Mouse (Mus musculus): ENCODE results near the gene Kcnma1. TPM values are rescaled to one million over a fixed set of nuclear protein-coding genes. Genes with fewer than 3 reads are reported as not detected.

Kcnma1 gene
- polyA plus RNA-seq, 1 experiment: not detected

DNA sequence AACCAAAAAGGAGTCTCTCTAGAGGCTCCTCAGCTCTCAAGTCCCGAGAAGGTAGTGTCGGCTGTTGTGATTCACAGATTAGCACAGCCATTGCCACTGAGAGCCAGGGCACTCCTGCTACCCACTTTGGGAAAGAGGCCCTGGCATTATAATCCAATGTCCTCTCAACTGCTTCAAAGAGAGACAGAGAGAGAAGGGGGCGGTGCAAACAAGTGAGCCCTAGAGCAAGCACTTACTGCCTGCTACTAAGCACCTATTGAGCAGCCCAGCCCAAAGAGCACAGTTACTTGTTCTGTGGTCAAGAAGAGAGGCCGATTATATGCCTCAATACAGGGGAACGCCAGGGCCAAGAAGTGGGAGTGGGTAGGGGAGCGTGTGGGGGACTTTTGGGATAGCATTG is 16.4 kb downstream of the Kcnma1 start:
- 77% methylated on average over 6 of the region's 6 CpGs for WGBS
- Histone ChIP-seq H3K27ac (ENCODE audit: control insufficient read depth, insufficient read depth, low read depth, low read length, poor library complexity) (no peak overlapping the region), H3K4me1 (ENCODE audit: control insufficient read depth, insufficient read depth, low read length) (no peaks in the 10 kb centered on the region), H3K4me3 (replicated peaks; ENCODE audit: control insufficient read depth, low read depth, low read length) (no peak overlapping the region)
- TF ChIP-seq POLR2A (IDR thresholded peaks at IDR 0.05; ENCODE audit: borderline replicate concordance, control insufficient read depth, low read depth, low read length): no peak
- TF ChIP-seq CTCF (IDR thresholded peaks at IDR 0.05; ENCODE audit: control insufficient read depth, insufficient read depth, low read length): no peak

DNA sequence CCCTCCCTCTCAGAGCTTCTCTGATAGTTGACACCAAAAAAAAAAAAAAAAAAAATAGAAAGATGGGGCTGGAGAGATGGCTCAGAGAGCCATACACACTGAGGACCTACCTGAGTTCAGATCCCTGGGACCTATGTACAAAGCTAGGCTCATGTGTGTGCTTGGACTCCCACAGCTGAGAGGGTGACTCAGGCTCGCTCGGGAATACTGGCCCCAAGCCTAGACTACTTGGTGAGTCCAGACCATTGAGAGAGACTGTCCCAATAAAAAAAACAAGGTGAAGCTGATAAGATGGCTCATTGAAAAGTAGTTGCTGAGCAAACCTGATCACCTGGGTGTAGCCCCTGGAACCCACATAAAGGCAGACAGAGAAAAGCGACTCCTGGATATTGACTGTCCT is 18.5 kb downstream of the Kcnma1 start:
- WGBS: 70% methylated on average over 3 of the region's 3 CpGs
- TF ChIP-seq CTCF (IDR thresholded peaks at IDR 0.05; ENCODE audit: control insufficient read depth, insufficient read depth, low read length) (no peak), POLR2A (IDR thresholded peaks at IDR 0.05; ENCODE audit: borderline replicate concordance, control insufficient read depth, low read depth, low read length) (no peak)
- Histone ChIP-seq H3K4me3 (replicated peaks; ENCODE audit: control insufficient read depth, low read depth, low read length) (no peak overlapping the region), H3K27ac (ENCODE audit: control insufficient read depth, insufficient read depth, low read depth, low read length, poor library complexity) (no peak overlapping the region), H3K4me1 (ENCODE audit: control insufficient read depth, insufficient read depth, low read length) (no peaks in the 10 kb centered on the region)

DNA sequence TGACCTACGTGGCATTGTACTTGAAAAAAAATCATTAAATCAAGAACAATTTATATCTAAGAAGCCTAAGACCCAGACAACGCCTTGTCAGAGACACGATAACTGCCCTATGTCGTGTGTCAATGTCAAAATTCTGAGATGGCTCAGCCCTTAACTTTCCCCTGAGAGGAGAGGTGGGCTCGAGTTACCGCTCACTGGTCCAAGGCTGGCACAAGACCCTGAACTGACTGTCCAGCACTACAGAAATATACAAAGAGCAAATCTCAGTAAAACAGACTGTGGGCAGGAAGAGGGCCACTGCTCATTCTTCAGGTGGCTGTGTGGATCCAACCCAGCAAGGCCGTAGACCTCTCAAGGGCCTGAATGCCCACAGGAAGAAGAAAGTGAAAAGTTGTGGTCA is 23.4 kb downstream of the Kcnma1 start:
- WGBS: 72% methylated on average over 7 of the region's 7 CpGs
- Histone ChIP-seq H3K4me3 (replicated peaks; ENCODE audit: control insufficient read depth, low read depth, low read length) (no peak overlapping the region), H3K4me1 (ENCODE audit: control insufficient read depth, insufficient read depth, low read length) (no peaks in the 10 kb centered on the region), H3K27ac (ENCODE audit: control insufficient read depth, insufficient read depth, low read depth, low read length, poor library complexity) (no peak overlapping the region)
- TF ChIP-seq POLR2A (IDR thresholded peaks at IDR 0.05; ENCODE audit: borderline replicate concordance, control insufficient read depth, low read depth, low read length) (no peak), CTCF (IDR thresholded peaks at IDR 0.05; ENCODE audit: control insufficient read depth, insufficient read depth, low read length) (no peak)

DNA sequence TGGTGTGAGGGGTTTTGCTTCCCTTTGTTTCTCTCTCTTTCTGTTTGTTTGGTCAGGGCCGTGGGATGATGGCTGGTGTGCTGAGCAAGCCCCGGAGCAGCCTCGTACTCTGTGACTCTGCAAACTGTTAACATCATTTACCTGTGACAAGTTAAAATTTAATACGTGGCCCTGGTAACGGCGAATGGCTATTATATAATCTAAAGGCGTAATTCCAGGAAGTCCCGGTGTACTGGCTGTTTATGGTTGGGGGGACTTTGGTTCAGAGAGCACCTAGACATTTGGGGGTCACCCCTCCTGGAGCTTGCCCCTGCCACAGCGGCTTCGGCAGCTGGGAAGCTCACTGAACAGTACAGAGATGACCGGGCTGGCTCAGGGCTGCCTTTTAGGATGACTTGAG is 24.6 kb downstream of the Kcnma1 start:
- TF ChIP-seq POLR2A (IDR thresholded peaks at IDR 0.05; ENCODE audit: borderline replicate concordance, control insufficient read depth, low read depth, low read length) (no peak), CTCF (IDR thresholded peaks at IDR 0.05; ENCODE audit: control insufficient read depth, insufficient read depth, low read length) (no peak)
- no peak overlapping the region for H3K27ac ChIP-seq (ENCODE audit: control insufficient read depth, insufficient read depth, low read depth, low read length, poor library complexity)
- WGBS: 80% methylated on average over 11 of the region's 11 CpGs
- no peak overlapping the region for H3K4me3 ChIP-seq (replicated peaks; ENCODE audit: control insufficient read depth, low read depth, low read length)
- no peaks in the 10 kb centered on the region for H3K4me1 ChIP-seq (ENCODE audit: control insufficient read depth, insufficient read depth, low read length)

DNA sequence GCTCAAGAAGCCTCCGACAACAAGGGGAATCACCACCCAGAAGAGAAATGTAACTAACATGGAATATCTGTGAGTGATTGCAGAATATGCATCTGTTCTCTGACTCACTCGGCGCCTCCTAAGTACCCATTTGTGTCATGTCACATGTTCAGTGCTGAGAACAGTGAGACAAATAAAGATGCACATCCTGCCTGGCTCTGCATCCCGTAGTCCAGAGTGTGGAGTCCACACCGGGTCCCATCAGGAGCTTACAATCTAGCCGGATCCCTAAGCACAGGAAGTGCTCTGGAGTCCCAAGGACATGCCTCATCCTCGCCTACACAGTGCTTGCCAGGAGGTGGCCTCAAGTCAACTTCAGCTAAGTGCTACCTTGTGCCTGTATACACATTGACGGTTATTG is 32.1 kb downstream of the Kcnma1 start:
- 71% methylated on average over 8 of the region's 8 CpGs for WGBS
- TF ChIP-seq POLR2A (IDR thresholded peaks at IDR 0.05; ENCODE audit: borderline replicate concordance, control insufficient read depth, low read depth, low read length) (no peak), CTCF (IDR thresholded peaks at IDR 0.05; ENCODE audit: control insufficient read depth, insufficient read depth, low read length) (no peak)
- Histone ChIP-seq H3K4me1 (ENCODE audit: control insufficient read depth, insufficient read depth, low read length) (no peaks in the 10 kb centered on the region), H3K27ac (ENCODE audit: control insufficient read depth, insufficient read depth, low read depth, low read length, poor library complexity) (no peak overlapping the region), H3K4me3 (replicated peaks; ENCODE audit: control insufficient read depth, low read depth, low read length) (no peak overlapping the region)

DNA sequence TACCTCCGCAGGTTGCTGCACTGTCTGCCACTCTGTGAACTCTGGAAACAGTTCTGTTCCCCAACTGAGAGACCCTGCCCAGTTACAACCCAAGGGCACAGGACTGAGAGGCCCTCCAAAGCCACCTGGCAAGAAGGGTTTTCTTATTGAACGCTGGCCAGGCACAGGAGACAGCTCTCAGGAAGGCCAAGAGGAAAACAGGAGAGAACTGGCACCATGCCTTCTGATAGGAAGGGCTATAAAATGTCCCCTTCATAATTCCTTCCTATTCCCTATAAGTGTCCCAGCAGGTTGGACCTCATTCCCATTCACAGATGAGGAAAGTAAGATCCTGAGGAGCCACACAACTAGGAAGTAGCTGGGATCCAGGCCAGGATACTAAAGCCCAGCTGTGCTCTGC is 39.6 kb downstream of the Kcnma1 start:
- Histone ChIP-seq H3K4me1 (ENCODE audit: control insufficient read depth, insufficient read depth, low read length) (no peaks in the 10 kb centered on the region), H3K4me3 (replicated peaks; ENCODE audit: control insufficient read depth, low read depth, low read length) (no peak overlapping the region), H3K27ac (ENCODE audit: control insufficient read depth, insufficient read depth, low read depth, low read length, poor library complexity) (no peak overlapping the region)
- TF ChIP-seq CTCF (IDR thresholded peaks at IDR 0.05; ENCODE audit: control insufficient read depth, insufficient read depth, low read length) (no peak), POLR2A (IDR thresholded peaks at IDR 0.05; ENCODE audit: borderline replicate concordance, control insufficient read depth, low read depth, low read length) (no peak)
- WGBS: 68% methylated on average over 2 of the region's 2 CpGs

- no peak overlapping the region for H3K4me3 ChIP-seq (replicated peaks; ENCODE audit: control insufficient read depth, low read depth, low read length)
- TF ChIP-seq POLR2A (IDR thresholded peaks at IDR 0.05; ENCODE audit: borderline replicate concordance, control insufficient read depth, low read depth, low read length): no peak
- no peak for TF ChIP-seq CTCF (IDR thresholded peaks at IDR 0.05; ENCODE audit: control insufficient read depth, insufficient read depth, low read length)
- 72% methylated on average over 8 of the region's 8 CpGs for WGBS
These were observed 47.8 kb downstream of the Kcnma1 start for GRCm38 (mm10) chr14:23966471-23966870.

GRCm38 (mm10) chr14:23959061-23959460 is 55.2 kb downstream of the Kcnma1 start:
- Histone ChIP-seq H3K27ac (ENCODE audit: control insufficient read depth, insufficient read depth, low read depth, low read length, poor library complexity) (no peak overlapping the region), H3K4me1 (ENCODE audit: control insufficient read depth, insufficient read depth, low read length) (no peaks in the 10 kb centered on the region), H3K4me3 (replicated peaks; ENCODE audit: control insufficient read depth, low read depth, low read length) (no peak overlapping the region)
- WGBS: 77% methylated on average over 11 of the region's 11 CpGs
- no peak for TF ChIP-seq CTCF (IDR thresholded peaks at IDR 0.05; ENCODE audit: control insufficient read depth, insufficient read depth, low read length)
- TF ChIP-seq POLR2A (IDR thresholded peaks at IDR 0.05; ENCODE audit: borderline replicate concordance, control insufficient read depth, low read depth, low read length): no peak

More at GRCm38 (mm10) chr14:23966471-23966870, 47.8 kb downstream of the Kcnma1 start:
- no peaks in the 10 kb centered on the region for H3K4me1 ChIP-seq (ENCODE audit: control insufficient read depth, insufficient read depth, low read length)
- H3K27ac ChIP-seq (ENCODE audit: control insufficient read depth, insufficient read depth, low read depth, low read length, poor library complexity): no peak overlapping the region

DNA sequence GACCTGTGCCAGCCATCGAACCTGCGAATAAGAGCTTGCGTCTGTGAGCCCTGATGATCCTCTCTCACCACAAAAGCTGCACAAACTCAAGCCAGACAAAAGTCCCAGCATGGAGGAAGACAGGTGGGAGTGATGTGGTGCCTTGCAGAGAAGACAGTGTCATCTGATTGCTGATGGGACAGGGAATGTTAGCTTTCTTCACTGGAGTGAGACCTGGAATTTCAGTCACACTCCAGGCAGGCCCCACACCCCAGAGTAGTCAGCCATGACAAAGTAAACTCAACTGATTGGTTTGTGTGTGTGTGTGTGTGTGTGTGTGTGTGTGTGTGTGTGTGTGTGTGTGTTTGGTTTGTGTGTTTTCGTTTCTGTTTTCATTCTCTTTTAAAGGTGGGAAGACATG is 57.0 kb downstream of the Kcnma1 start:
- WGBS: 77% methylated on average over 4 of the region's 4 CpGs
- H3K27ac ChIP-seq (ENCODE audit: control insufficient read depth, insufficient read depth, low read depth, low read length, poor library complexity): no peak overlapping the region
- TF ChIP-seq POLR2A (IDR thresholded peaks at IDR 0.05; ENCODE audit: borderline replicate concordance, control insufficient read depth, low read depth, low read length): no peak
- TF ChIP-seq CTCF (IDR thresholded peaks at IDR 0.05; ENCODE audit: control insufficient read depth, insufficient read depth, low read length): no peak
- no peak overlapping the region for H3K4me3 ChIP-seq (replicated peaks; ENCODE audit: control insufficient read depth, low read depth, low read length)
- no peaks in the 10 kb centered on the region for H3K4me1 ChIP-seq (ENCODE audit: control insufficient read depth, insufficient read depth, low read length)
